Mouse (Mus musculus): Measurements from ENCODE around the gene Frmd5. TPM values are rescaled to one million over a fixed set of nuclear protein-coding genes. Genes with fewer than 3 reads are reported as not detected.
"Not testable (repeated sequence)": the region's sequence is repeated elsewhere in the genome, so short reads cannot be mapped to it uniquely, and the experiment has no call there.

Gene Frmd5
- total RNA-seq, 2 experiments from 2014 or later, result 0.33 to 0.38 TPM

DNA sequence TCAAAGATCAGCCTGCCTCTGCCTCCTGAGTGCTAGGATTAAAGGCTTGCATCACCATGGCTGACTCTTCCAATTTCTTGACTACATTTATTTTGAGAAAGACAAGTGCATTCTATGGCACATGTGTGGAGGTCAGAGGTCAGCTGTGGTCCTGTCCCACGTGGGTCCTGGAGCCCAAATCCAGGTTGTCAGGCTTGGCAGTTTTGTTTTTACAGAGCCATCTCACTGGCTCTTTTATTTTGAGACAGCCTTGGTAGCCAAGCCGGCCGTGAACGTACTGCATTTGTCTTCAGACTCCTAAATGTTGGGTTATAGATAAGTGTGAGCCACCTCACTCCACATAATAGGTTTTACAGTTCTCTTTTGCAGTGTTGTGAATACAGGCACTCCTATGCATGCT is 288.2 kb downstream of the Frmd5 start:
- DNase-seq; intact Hi-C loops (cut with DNase I; ENCODE audit: low total_unique reads): not testable (repeated sequence)

DNA sequence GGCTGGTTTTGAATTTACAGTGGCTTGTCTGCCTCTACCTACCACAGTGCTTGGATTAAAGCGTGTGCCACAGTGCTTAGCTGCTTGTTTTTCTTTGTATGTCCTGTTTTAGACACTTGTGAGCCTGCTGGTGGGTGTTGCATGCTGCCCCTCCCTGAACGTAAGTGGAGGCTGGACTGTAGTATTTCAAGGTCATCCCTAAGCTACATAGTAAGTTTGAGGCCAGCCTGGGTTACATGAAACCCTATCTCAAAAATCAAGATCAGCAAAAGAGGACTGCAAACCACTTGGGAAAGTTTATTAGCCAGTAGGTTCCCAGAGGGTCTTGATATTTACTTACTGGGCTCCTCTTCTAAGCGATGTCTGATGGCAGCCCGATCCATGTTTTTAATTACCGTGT is 288.8 kb downstream of the Frmd5 start:
- intact Hi-C loops (cut with DNase I; ENCODE audit: low total_unique reads), result no loop called here
- DNase-seq, result no peak

DNA sequence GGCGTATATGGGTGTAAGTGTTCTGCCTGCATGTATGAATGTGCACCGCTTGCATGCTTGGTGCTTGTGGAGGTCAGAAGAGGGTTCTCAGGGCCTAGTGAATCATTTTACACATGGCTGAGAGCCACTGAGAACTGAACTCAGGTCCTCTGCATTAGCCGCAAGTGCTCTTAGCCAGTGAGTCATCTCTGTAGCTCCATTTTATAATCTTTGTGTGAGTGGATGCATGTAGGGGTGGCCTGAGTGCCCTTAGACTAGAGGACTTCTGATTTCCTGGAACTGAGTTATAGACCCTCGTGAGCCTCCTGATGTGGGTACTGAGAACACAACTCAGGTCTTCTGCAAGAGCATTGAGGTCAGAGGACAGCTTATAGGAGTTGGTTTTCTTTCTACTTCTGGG is 292.7 kb downstream of the Frmd5 start:
- intact Hi-C loops (cut with DNase I; ENCODE audit: low total_unique reads), result no loop called here
- DNase-seq, result no peak

DNA sequence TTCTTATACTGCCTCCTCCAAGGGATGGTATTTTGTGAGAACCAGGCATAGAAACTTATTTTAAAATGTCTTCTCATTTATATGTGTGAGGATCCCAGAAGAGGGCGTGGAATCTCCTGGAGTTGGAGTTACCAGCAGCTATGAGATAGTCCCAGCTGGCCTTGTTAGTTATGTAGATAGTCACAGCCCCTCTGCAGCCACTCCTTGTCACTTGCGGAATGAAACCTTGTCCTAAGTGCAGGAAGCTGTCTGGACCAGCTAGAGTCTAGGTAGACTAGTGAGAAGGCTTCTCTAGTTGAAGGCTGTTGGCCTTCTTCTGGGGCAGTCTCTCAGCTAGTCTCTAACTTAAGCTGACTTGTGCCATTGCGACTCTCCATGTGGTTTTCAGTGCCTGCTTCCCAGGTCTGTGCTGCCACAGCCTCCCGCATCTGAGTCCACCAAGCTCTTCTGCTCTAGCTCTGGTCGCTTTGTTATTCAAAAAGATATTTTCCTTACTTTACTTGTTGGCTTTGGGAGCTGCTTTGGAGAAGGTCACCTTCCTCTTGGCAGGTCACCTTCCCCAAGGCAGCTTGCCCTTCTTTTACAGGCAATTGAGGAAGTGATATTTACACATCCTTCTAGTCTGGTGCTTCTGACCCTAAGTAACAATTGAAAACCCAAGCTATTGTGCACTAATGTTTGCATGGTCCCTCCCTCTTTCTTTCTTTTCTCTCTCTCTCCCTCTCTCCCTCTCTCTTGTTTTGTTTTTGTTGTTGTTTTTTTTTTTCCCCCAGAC is 293.7 kb downstream of the Frmd5 start:
- DNase-seq; intact Hi-C loops (cut with DNase I; ENCODE audit: low total_unique reads): not testable (repeated sequence)

GRCm38 (mm10) chr2:121511401-121511800 is 295.5 kb downstream of the Frmd5 start:
- intact Hi-C loops (cut with DNase I; ENCODE audit: low total_unique reads), result no loop called here
- DNase-seq, result no peak

DNA sequence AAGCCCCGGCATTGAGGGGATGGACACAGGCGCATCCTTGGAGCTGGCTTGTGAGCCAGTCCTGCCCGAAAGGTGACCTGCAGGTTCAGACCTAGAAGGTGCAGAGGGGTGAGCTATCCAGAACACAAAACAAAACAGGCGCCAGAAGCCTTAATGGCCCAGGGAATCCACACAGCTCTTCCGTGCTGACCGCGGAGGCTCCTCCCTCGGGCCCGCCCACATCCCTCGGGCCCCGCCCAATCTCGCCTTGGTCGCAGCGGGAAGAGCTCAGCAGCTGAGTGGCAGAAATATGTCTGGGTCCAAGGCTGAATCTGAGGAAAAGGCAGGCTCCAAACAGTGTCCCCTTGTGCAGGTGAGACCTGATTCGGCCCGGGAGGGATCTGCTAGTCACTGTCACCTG is 297.3 kb downstream of the Frmd5 start:
- intact Hi-C loops (cut with DNase I; ENCODE audit: low total_unique reads), result no loop called here
- peak; percentile 59 for DNase-seq

GRCm38 (mm10) chr2:121507951-121508330 is 298.9 kb downstream of the Frmd5 start:
- intact Hi-C loops (cut with DNase I; ENCODE audit: low total_unique reads), result no loop called here
- DNase-seq, result no peak

DNA sequence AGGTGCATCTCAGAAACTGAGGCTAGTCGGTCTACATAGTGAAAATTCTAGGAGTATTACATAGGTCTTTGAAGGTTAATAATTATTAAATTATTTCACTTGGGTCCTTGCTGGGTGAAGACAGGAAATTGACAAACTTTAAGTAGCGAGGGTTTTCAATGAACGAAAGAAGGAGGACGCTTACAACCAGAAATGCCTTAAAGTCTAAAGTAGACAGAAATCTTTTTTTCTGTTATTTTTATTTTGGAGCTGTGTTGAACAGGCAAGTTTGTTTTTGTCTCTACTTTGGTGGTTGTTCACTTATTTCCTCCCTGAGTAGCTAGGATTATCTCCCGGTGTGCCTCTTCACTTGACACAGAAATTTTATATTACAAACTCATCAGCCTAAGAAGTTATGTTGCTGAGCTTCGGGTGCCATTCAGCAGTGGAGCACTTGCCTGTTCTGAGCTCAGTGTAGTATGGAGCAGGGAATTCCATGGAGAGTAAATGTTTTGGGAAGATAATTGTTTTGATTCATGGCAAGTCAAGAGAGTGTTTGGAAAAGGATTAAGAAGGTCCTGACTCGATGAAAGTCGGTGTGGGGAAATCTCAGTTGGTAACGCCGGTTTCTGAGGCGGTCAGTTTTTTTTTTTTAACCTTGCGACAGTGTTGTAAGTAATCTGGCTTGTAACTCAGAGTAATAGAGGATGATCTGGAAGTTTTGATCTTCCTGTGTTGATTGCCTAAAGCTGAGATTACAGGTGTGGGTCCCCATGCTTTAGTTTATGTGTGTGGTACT is 299.5 kb downstream of the Frmd5 start:
- intact Hi-C loops (cut with DNase I; ENCODE audit: low total_unique reads), result no loop called here
- no peak for DNase-seq

DNA sequence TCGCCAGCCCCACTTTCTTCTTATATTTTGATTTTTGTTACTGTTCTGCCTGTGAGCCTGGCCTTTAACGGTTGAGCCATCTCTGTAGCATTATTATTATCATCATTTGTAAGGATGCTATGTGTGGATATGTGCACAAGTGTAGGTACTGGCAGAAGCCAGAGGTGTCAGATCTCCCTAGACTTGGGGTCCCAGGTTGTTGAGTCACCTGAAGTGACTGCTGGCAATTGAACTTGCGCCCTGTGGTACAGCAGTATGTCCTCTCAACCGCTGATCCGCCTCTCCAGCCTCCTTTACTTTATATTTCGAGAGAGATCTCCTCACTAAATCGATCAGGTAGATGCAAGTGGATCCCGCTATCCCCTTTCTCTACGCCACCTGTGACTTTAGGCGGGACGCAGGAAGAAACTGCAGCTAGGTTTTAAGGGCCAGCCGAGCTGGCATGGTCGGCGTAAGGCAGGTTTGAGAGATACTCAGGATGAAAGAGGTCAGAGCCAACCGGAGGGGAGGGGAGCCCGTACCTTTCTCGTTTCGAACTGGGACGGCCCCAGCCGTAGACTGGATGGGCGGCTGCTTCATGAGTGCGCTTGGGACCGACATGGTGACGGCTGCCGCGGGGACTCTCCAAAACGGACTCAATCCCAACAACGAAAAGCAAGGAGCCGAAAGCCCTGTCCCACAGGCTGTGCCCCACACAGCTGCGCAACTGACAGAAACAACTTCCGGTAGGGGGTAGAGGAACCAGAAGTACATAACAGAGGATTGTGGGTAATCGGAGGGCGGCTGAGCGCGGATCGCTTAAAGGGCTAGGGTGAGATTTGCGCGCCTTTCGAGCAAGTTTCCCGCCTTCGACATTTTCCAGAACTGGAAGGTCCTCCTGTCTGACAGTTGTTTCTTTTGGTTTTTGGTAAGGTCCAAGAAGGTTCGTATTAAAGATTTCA is 300.7 kb downstream of the Frmd5 start, which contains the start of the genes Mfap1a and Wdr76:
Gene Mfap1a, minus strand, starts transcription at position 724 of the 941 bp plus-strand sequence.
Gene Wdr76, plus strand, starts transcription at position 782 of the 941 bp plus-strand sequence.
- peak; percentile 80 for DNase-seq
- intact Hi-C loops (cut with DNase I; ENCODE audit: low total_unique reads), result not testable (repeated sequence)

- DNase-seq; intact Hi-C loops (cut with DNase I; ENCODE audit: low total_unique reads): not testable (repeated sequence)
Measured at GRCm38 (mm10) chr2:121501550-121501949, 305.3 kb downstream of the Frmd5 start.

Other genes with a start within 250 kb of the Frmd5 start
- gene Casc4, start 59.9 kb upstream of the Frmd5 start, total RNA-seq (2021), result 10 to 100 TPM; 16.9 to 22.4 TPM
- 10 to 100 TPM in 1 of 2 experiments, 1 to 10 TPM in 1; 9.7 to 10.6 TPM for gene Ctdspl2, start 148.9 kb upstream of the Frmd5 start, total RNA-seq (2021)
- gene Mageb3, start 149.0 kb upstream of the Frmd5 start, total RNA-seq (2021), result under 1 TPM in 1 of 2 experiments, not detected in 1; 0.09 TPM
- gene Eif3j1, start 221.5 kb upstream of the Frmd5 start, total RNA-seq (2021), result 10 to 100 TPM; 16.4 to 19.3 TPM

Measured in gastrocnemius, postnatal 14 days (tissue).